Mouse (Mus musculus): ENCODE results near the gene Tmco4. TPM values are rescaled to one million over a fixed set of nuclear protein-coding genes. Genes with fewer than 3 reads are reported as not detected.

Tmco4 gene
- polyA plus RNA-seq, 1 experiment from 2014 or later, result 1.4 TPM

- ATAC-seq (ENCODE audit: insufficient number of reproducible peaks, low FRiP score, low TSS enrichment, low read depth) (no peak), DNase-seq (ENCODE audit: low spot score) (no peak)
- Histone ChIP-seq H3K4me2 (ENCODE audit: low read depth, severe bottlenecking) (no peak overlapping the region), H3K4me1 (ENCODE audit: control insufficient read depth, insufficient read depth, low read length) (peaks cover 6% of the 10 kb centered on the region; the same call in 1 of the 2 replicates), H3K9ac (ENCODE audit: low read length) (no peak overlapping the region), H3K4me3 (ENCODE audit: low read depth, low read length) (no peak overlapping the region), H3K27ac (replicated peaks; ENCODE audit: low read depth, low read length) (no peak overlapping the region), H3K27me3 (ENCODE audit: control insufficient read depth, insufficient read depth, low read length) (no peaks in the 10 kb centered on the region), H3K9me3 (ENCODE audit: control insufficient read depth, low read length) (no peaks in the 10 kb centered on the region), H3K36me3 (ENCODE audit: control insufficient read depth, insufficient read depth, low read length) (no peaks in the 10 kb centered on the region)
- 64% methylated on average over 5 of the region's 5 CpGs for WGBS
Observed at GRCm38 (mm10) chr4:139046354-139046753, 73.7 kb downstream of the Tmco4 start.

DNA sequence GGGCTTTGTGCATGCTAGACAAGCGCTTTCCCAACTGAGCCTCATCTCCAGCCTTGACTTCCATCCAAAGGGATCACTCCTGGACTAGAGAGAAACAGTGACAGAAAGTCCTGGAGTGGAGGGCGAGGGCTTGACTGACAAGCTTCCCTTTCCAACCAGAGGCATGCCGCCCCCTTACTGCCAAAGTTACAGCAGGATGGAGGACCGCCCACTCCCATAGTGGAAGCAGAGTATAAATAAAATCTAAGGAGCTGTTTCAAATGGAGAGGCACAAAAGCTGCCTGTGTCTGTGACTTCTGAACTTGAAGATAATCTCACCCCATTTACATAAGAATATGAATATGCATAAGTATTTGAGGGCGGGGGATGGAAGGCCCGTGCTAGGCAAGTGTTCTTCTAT is 75.8 kb downstream of the Tmco4 start:
- H3K9ac ChIP-seq (ENCODE audit: low read length), result no peak overlapping the region
- WGBS, result 77% methylated on average over 6 of the region's 6 CpGs
- H3K4me1 ChIP-seq (ENCODE audit: control insufficient read depth, insufficient read depth, low read length), result peaks cover 6% of the 10 kb centered on the region; the same call in 1 of the 2 replicates
- H3K4me3 ChIP-seq (ENCODE audit: low read depth, low read length), result no peak overlapping the region
- no peaks in the 10 kb centered on the region for H3K36me3 ChIP-seq (ENCODE audit: control insufficient read depth, insufficient read depth, low read length)
- H3K27ac ChIP-seq (replicated peaks; ENCODE audit: low read depth, low read length), result no peak overlapping the region
- H3K4me2 ChIP-seq (ENCODE audit: low read depth, severe bottlenecking), result no peak overlapping the region
- H3K27me3 ChIP-seq (ENCODE audit: control insufficient read depth, insufficient read depth, low read length), result no peaks in the 10 kb centered on the region
- no peaks in the 10 kb centered on the region for H3K9me3 ChIP-seq (ENCODE audit: control insufficient read depth, low read length)
- ATAC-seq (ENCODE audit: insufficient number of reproducible peaks, low FRiP score, low TSS enrichment, low read depth) (no peak), DNase-seq (ENCODE audit: low spot score) (no peak)

DNA sequence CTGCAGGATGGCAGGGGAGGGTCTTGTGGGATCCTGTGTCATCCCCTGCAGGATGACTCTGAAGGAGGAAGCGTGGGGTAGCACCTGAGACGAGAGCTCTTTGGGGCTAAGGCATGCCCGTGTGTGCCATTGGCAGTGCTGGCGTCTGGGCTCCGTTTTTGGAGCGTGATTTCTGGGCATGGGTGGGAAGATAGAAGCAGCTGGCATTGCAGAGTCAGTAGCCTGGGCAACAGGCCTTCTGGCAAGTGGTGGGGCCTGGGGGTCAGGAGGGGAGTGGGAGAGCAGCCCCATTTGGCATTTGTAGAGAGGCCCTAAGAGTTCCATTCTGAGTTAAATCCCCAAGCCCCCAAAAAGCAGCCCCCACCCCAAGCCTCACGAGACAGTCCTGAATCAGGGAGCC is 80.1 kb downstream of the Tmco4 start:
- Histone ChIP-seq H3K9ac (ENCODE audit: low read length) (no peak overlapping the region), H3K9me3 (ENCODE audit: control insufficient read depth, low read length) (no peaks in the 10 kb centered on the region), H3K27me3 (ENCODE audit: control insufficient read depth, insufficient read depth, low read length) (no peaks in the 10 kb centered on the region), H3K4me3 (ENCODE audit: low read depth, low read length) (no peak overlapping the region), H3K4me1 (ENCODE audit: control insufficient read depth, insufficient read depth, low read length) (no peaks in the 10 kb centered on the region), H3K36me3 (ENCODE audit: control insufficient read depth, insufficient read depth, low read length) (no peaks in the 10 kb centered on the region), H3K4me2 (ENCODE audit: low read depth, severe bottlenecking) (no peak overlapping the region), H3K27ac (replicated peaks; ENCODE audit: low read depth, low read length) (no peak overlapping the region)
- ATAC-seq (ENCODE audit: insufficient number of reproducible peaks, low FRiP score, low TSS enrichment, low read depth) (no peak), DNase-seq (ENCODE audit: low spot score) (no peak)
- 76% methylated on average over 7 of the region's 7 CpGs for WGBS

DNA sequence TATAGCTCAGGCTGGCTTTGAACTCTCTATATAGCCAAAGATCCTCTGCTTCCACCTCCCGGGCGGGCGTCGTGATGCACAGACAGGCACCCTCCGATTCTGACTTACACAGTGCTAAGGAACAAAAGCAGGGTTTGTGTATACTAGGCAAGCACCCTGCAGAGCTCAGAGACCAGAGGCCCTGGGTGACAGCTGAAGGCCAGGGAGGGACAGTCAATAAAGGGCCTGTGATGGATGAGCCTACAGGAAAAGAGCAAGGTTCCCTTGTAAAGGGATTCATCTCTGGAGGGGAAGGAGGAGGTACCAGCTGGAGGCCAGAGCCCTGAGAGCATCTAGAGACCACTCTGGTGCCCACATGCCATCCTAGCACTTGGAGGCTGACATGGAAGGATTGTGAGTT is 80.7 kb downstream of the Tmco4 start:
- no peak overlapping the region for H3K27ac ChIP-seq (replicated peaks; ENCODE audit: low read depth, low read length)
- H3K4me3 ChIP-seq (ENCODE audit: low read depth, low read length), result no peak overlapping the region
- H3K4me2 ChIP-seq (ENCODE audit: low read depth, severe bottlenecking), result no peak overlapping the region
- no peaks in the 10 kb centered on the region for H3K27me3 ChIP-seq (ENCODE audit: control insufficient read depth, insufficient read depth, low read length)
- no peak overlapping the region for H3K9ac ChIP-seq (ENCODE audit: low read length)
- no peaks in the 10 kb centered on the region for H3K36me3 ChIP-seq (ENCODE audit: control insufficient read depth, insufficient read depth, low read length)
- no peak for ATAC-seq (ENCODE audit: insufficient number of reproducible peaks, low FRiP score, low TSS enrichment, low read depth)
- WGBS, result 51% methylated on average over 5 of the region's 5 CpGs
- DNase-seq (ENCODE audit: low spot score), result no peak
- no peaks in the 10 kb centered on the region for H3K4me1 ChIP-seq (ENCODE audit: control insufficient read depth, insufficient read depth, low read length)
- H3K9me3 ChIP-seq (ENCODE audit: control insufficient read depth, low read length), result no peaks in the 10 kb centered on the region

- DNase-seq (ENCODE audit: low spot score) (no peak), ATAC-seq (ENCODE audit: insufficient number of reproducible peaks, low FRiP score, low TSS enrichment, low read depth) (no peak)
- Histone ChIP-seq H3K4me3 (ENCODE audit: low read depth, low read length) (no peak overlapping the region), H3K9me3 (ENCODE audit: control insufficient read depth, low read length) (no peaks in the 10 kb centered on the region), H3K27me3 (ENCODE audit: control insufficient read depth, insufficient read depth, low read length) (no peaks in the 10 kb centered on the region), H3K27ac (replicated peaks; ENCODE audit: low read depth, low read length) (no peak overlapping the region), H3K4me2 (ENCODE audit: low read depth, severe bottlenecking) (no peak overlapping the region), H3K36me3 (ENCODE audit: control insufficient read depth, insufficient read depth, low read length) (no peaks in the 10 kb centered on the region), H3K4me1 (ENCODE audit: control insufficient read depth, insufficient read depth, low read length) (no peaks in the 10 kb centered on the region), H3K9ac (ENCODE audit: low read length) (no peak overlapping the region)
- 46% methylated on average over 9 of the region's 9 CpGs for WGBS
Observed at GRCm38 (mm10) chr4:139054300-139054923, 81.7 kb downstream of the Tmco4 start.

GRCm38 (mm10) chr4:139055336-139055735 is 82.6 kb downstream of the Tmco4 start:
- 91% methylated on average over 4 of the region's 4 CpGs for WGBS
- Histone ChIP-seq H3K4me3 (ENCODE audit: low read depth, low read length) (no peak overlapping the region), H3K9me3 (ENCODE audit: control insufficient read depth, low read length) (no peaks in the 10 kb centered on the region), H3K36me3 (ENCODE audit: control insufficient read depth, insufficient read depth, low read length) (no peaks in the 10 kb centered on the region), H3K27me3 (ENCODE audit: control insufficient read depth, insufficient read depth, low read length) (no peaks in the 10 kb centered on the region), H3K4me1 (ENCODE audit: control insufficient read depth, insufficient read depth, low read length) (no peaks in the 10 kb centered on the region), H3K9ac (ENCODE audit: low read length) (no peak overlapping the region), H3K27ac (replicated peaks; ENCODE audit: low read depth, low read length) (no peak overlapping the region), H3K4me2 (ENCODE audit: low read depth, severe bottlenecking) (no peak overlapping the region)
- ATAC-seq (ENCODE audit: insufficient number of reproducible peaks, low FRiP score, low TSS enrichment, low read depth) (no peak), DNase-seq (ENCODE audit: low spot score) (no peak)

DNA sequence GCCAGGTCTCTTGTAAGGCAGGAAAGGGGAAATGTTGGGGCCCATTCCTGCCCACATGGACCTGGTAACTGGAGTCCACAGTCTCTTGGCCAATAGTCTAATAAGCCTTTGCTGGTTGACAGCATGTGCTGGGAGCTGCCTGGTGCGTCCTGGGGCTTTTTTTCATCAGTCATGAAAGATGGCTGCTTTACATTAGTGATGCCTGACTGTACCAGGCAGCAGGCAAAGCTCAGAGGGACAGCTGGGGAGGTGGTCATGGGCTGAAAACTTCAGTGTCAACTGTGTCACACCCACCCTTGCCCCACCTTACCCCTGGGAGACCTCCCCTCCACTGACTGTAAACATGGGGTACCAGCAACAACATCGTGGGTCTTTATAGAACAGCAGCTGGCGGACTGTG is 83.1 kb downstream of the Tmco4 start:
- no peaks in the 10 kb centered on the region for H3K4me1 ChIP-seq (ENCODE audit: control insufficient read depth, insufficient read depth, low read length)
- H3K4me2 ChIP-seq (ENCODE audit: low read depth, severe bottlenecking), result no peak overlapping the region
- no peak overlapping the region for H3K27ac ChIP-seq (replicated peaks; ENCODE audit: low read depth, low read length)
- H3K27me3 ChIP-seq (ENCODE audit: control insufficient read depth, insufficient read depth, low read length), result no peaks in the 10 kb centered on the region
- H3K4me3 ChIP-seq (ENCODE audit: low read depth, low read length), result no peak overlapping the region
- ATAC-seq (ENCODE audit: insufficient number of reproducible peaks, low FRiP score, low TSS enrichment, low read depth) (no peak), DNase-seq (ENCODE audit: low spot score) (no peak)
- H3K9ac ChIP-seq (ENCODE audit: low read length), result no peak overlapping the region
- 77% methylated on average over 3 of the region's 3 CpGs for WGBS
- H3K9me3 ChIP-seq (ENCODE audit: control insufficient read depth, low read length), result no peaks in the 10 kb centered on the region
- H3K36me3 ChIP-seq (ENCODE audit: control insufficient read depth, insufficient read depth, low read length), result no peaks in the 10 kb centered on the region

DNA sequence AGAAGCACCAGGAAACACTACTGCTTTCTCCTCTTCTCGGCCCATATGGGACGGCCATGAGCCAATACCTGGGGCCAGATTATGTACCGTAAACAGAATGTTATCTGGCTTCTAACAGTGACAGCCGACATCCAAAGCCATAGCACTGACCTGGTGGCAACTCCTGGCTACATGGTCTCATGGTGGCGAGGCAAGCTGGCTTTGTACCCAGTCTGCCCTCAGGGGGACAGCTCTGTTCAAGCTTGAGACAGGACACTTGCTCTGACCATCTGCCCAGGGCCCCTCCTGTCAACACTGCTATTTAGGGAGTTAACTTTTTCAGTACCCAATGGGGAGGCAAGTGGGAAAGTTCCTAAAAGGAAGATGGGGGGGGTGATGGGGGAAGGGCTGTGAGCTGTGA is 84.6 kb downstream of the Tmco4 start:
- H3K36me3 ChIP-seq (ENCODE audit: control insufficient read depth, insufficient read depth, low read length), result no peaks in the 10 kb centered on the region
- no peak overlapping the region for H3K9ac ChIP-seq (ENCODE audit: low read length)
- H3K27me3 ChIP-seq (ENCODE audit: control insufficient read depth, insufficient read depth, low read length), result no peaks in the 10 kb centered on the region
- no peak overlapping the region for H3K4me3 ChIP-seq (ENCODE audit: low read depth, low read length)
- DNase-seq (ENCODE audit: low spot score) (no peak), ATAC-seq (ENCODE audit: insufficient number of reproducible peaks, low FRiP score, low TSS enrichment, low read depth) (no peak)
- no peak overlapping the region for H3K27ac ChIP-seq (replicated peaks; ENCODE audit: low read depth, low read length)
- no peaks in the 10 kb centered on the region for H3K9me3 ChIP-seq (ENCODE audit: control insufficient read depth, low read length)
- WGBS, result 75% methylated on average over 5 of the region's 5 CpGs
- H3K4me1 ChIP-seq (ENCODE audit: control insufficient read depth, insufficient read depth, low read length), result no peaks in the 10 kb centered on the region
- H3K4me2 ChIP-seq (ENCODE audit: low read depth, severe bottlenecking), result no peak overlapping the region

DNA sequence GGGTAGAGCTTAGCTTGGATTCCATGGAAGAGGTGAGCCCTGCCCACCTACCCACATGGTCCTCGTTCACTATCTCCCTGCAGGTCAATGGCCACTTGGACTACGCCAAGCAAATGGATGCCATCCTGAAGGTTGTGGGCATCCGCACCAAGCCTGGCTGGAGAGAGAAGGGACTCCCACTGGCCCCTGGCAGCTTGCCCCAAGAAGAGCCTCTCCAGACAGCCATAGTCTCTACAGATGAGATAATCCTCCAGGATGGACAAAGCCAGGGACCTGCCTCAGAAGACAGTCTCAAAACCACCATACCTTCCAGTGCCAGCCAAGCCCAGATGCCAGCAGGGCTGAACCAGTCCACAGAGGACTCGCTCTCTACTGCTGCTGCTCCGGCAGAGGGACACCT is 85.3 kb downstream of the Tmco4 start:
- no peak overlapping the region for H3K4me3 ChIP-seq (ENCODE audit: low read depth, low read length)
- H3K36me3 ChIP-seq (ENCODE audit: control insufficient read depth, insufficient read depth, low read length), result no peaks in the 10 kb centered on the region
- no peaks in the 10 kb centered on the region for H3K4me1 ChIP-seq (ENCODE audit: control insufficient read depth, insufficient read depth, low read length)
- no peak overlapping the region for H3K9ac ChIP-seq (ENCODE audit: low read length)
- no peak overlapping the region for H3K4me2 ChIP-seq (ENCODE audit: low read depth, severe bottlenecking)
- H3K27me3 ChIP-seq (ENCODE audit: control insufficient read depth, insufficient read depth, low read length), result no peaks in the 10 kb centered on the region
- no peak overlapping the region for H3K27ac ChIP-seq (replicated peaks; ENCODE audit: low read depth, low read length)
- no peak for DNase-seq (ENCODE audit: low spot score)
- no peak; the same call in 1 of the 2 replicates for ATAC-seq (ENCODE audit: insufficient number of reproducible peaks, low FRiP score, low TSS enrichment, low read depth)
- WGBS, result 89% methylated on average over 5 of the region's 5 CpGs
- H3K9me3 ChIP-seq (ENCODE audit: control insufficient read depth, low read length), result no peaks in the 10 kb centered on the region

Data from limb, embryonic 11.5 days (tissue).